Mouse (Mus musculus): ENCODE data around the gene Pptc7.

Gene Pptc7

GRCm38 (mm10) chr5:122284183-122285028 lies at the start of gene Pptc7:
Gene Pptc7 (plus strand): TSS chr5:122284365.
- DNase-seq (ENCODE audit: low spot score): peak; percentile 79

GRCm38 (mm10) chr5:122235196-122235836 lies 48.8 kb upstream of the Pptc7 start:
- no peak for DNase-seq (ENCODE audit: low spot score)

- no peak for DNase-seq (ENCODE audit: low spot score)
These were observed 47.0 kb upstream of the Pptc7 start for GRCm38 (mm10) chr5:122237200-122237599.

- DNase-seq (ENCODE audit: low spot score): no peak
These were observed 44.5 kb upstream of the Pptc7 start for GRCm38 (mm10) chr5:122239618-122240017.

GRCm38 (mm10) chr5:122240521-122240920 lies 43.6 kb upstream of the Pptc7 start:
- no peak for DNase-seq (ENCODE audit: low spot score)

- DNase-seq (ENCODE audit: low spot score): no peak
These were observed 43.2 kb upstream of the Pptc7 start for GRCm38 (mm10) chr5:122240989-122241388.

GRCm38 (mm10) chr5:122242521-122243123 lies 41.5 kb upstream of the Pptc7 start:
- no peak for DNase-seq (ENCODE audit: low spot score)

- no peak for DNase-seq (ENCODE audit: low spot score)
These were observed 40.2 kb upstream of the Pptc7 start for GRCm38 (mm10) chr5:122243781-122244523.

- no peak for DNase-seq (ENCODE audit: low spot score)
These were observed 39.0 kb upstream of the Pptc7 start for GRCm38 (mm10) chr5:122245186-122245585.

GRCm38 (mm10) chr5:122246547-122247167 lies 37.5 kb upstream of the Pptc7 start:
- DNase-seq (ENCODE audit: low spot score): no peak

- no peak for DNase-seq (ENCODE audit: low spot score)
These were observed 36.6 kb upstream of the Pptc7 start for GRCm38 (mm10) chr5:122247529-122247928.

- no peak for DNase-seq (ENCODE audit: low spot score)
These were observed 36.2 kb upstream of the Pptc7 start for GRCm38 (mm10) chr5:122247934-122248333.

GRCm38 (mm10) chr5:122249281-122249680 lies 34.9 kb upstream of the Pptc7 start:
- DNase-seq (ENCODE audit: low spot score): no peak

- DNase-seq (ENCODE audit: low spot score): no peak
These were observed 32.1 kb upstream of the Pptc7 start for GRCm38 (mm10) chr5:122251895-122252606.

GRCm38 (mm10) chr5:122258027-122258741 lies 26.0 kb upstream of the Pptc7 start:
- DNase-seq (ENCODE audit: low spot score): no peak

GRCm38 (mm10) chr5:122262104-122262503 lies 22.1 kb upstream of the Pptc7 start:
- no peak for DNase-seq (ENCODE audit: low spot score)

GRCm38 (mm10) chr5:122263933-122264905 lies 19.9 kb upstream of the Pptc7 start, which contains the start of gene Tctn1:
Gene Tctn1 (minus strand): TSS chr5:122264460.
- DNase-seq (ENCODE audit: low spot score): peak; percentile 85

GRCm38 (mm10) chr5:122265187-122265586 lies 19.0 kb upstream of the Pptc7 start:
- no peak for DNase-seq (ENCODE audit: low spot score)

GRCm38 (mm10) chr5:122265942-122266341 lies 18.2 kb upstream of the Pptc7 start:
- DNase-seq (ENCODE audit: low spot score): no peak
